Mouse (Mus musculus) brown adipose tissue, adult 24 weeks (tissue): ENCODE data around the gene Galk2. TPM values are rescaled to one million over a fixed set of nuclear protein-coding genes. Genes with fewer than 3 reads are reported as not detected.

Experiments used
- polyA plus RNA-seq: library from polyadenylated mRNA; stranded (reverse); fragments of >200 nt; gene quantifications from 2 replicates; pipeline ENCODE4 v1.2.4, GENCODE M21; 2012; ENCODE audit not compliant: missing spikeins, insufficient read depth, insufficient read length

Gene Galk2
- polyA plus RNA-seq, 1 experiment: 21.0 TPM

Other genes starting within 250 kb of the Galk2 start
- gene Cep152, start 234.0 kb upstream of the Galk2 start, polyA plus RNA-seq: 0.36 and 0.71 TPM in 2 replicates
- gene Eid1, start 186.0 kb upstream of the Galk2 start, polyA plus RNA-seq: 28.4 and 30.5 TPM in 2 replicates
- not detected in 2 replicates for gene Shc4, start 135.0 kb upstream of the Galk2 start, polyA plus RNA-seq
- 31.7 and 36.6 TPM in 2 replicates for gene Secisbp2l, start 76.2 kb upstream of the Galk2 start, polyA plus RNA-seq
- 79.8 and 133 TPM in 2 replicates for gene Cops2, start within 50 bp of the Galk2 start, polyA plus RNA-seq
- gene Fgf7, start 175.5 kb downstream of the Galk2 start, polyA plus RNA-seq: 1.4 TPM in 1 of 2 replicates, not detected in the other